Mouse (Mus musculus) urinary bladder, adult 2 months (tissue): ENCODE data around the gene Nmb. TPM values are rescaled to one million over a fixed set of nuclear protein-coding genes. Genes with fewer than 3 reads are reported as not detected.

Experiments used
- DNase-seq: peaks from one replicate; pipeline ENCODE4 v3.0.0; 2022; ENCODE audit warnings: low spot score
- polyA plus RNA-seq: library from polyadenylated mRNA; depleted of rRNA; stranded (reverse); fragments of >200 nt; gene quantifications from 2 replicates; pipeline ENCODE4 v1.2.3, GENCODE M21; 2012

Nmb gene
- polyA plus RNA-seq, 1 experiment: 5.5 TPM

GRCm38 (mm10) chr7:80897721-80898120 is 7.2 kb downstream of the Nmb start:
- DNase-seq: no peak

GRCm38 (mm10) chr7:80897134-80897533 is 7.7 kb downstream of the Nmb start:
- no peak for DNase-seq

GRCm38 (mm10) chr7:80894815-80895519 is 9.9 kb downstream of the Nmb start:
- DNase-seq: no peak

- no peak for DNase-seq
Observed at GRCm38 (mm10) chr7:80894196-80894595, 10.7 kb downstream of the Nmb start.

GRCm38 (mm10) chr7:80893753-80894129 is 11.1 kb downstream of the Nmb start:
- DNase-seq: no peak

GRCm38 (mm10) chr7:80893086-80893752 is 11.7 kb downstream of the Nmb start:
- no peak for DNase-seq

GRCm38 (mm10) chr7:80889841-80890241 is 15.0 kb downstream of the Nmb start:
- no peak for DNase-seq

- no peak for DNase-seq
Observed at GRCm38 (mm10) chr7:80889021-80889511, 15.8 kb downstream of the Nmb start.

- no peak for DNase-seq
Observed at GRCm38 (mm10) chr7:80888595-80888994, 16.3 kb downstream of the Nmb start.

- no peak for DNase-seq
Observed at GRCm38 (mm10) chr7:80885666-80886065, 19.2 kb downstream of the Nmb start.

- no peak for DNase-seq
Observed at GRCm38 (mm10) chr7:80882830-80883505, 21.9 kb downstream of the Nmb start.

GRCm38 (mm10) chr7:80875727-80876126 is 29.1 kb downstream of the Nmb start:
- no peak for DNase-seq

- DNase-seq: no peak
Observed at GRCm38 (mm10) chr7:80873631-80874030, 31.2 kb downstream of the Nmb start.

GRCm38 (mm10) chr7:80873038-80873437 is 31.8 kb downstream of the Nmb start:
- DNase-seq: no peak

- no peak for DNase-seq
Observed at GRCm38 (mm10) chr7:80868686-80869085, 36.2 kb downstream of the Nmb start.

GRCm38 (mm10) chr7:80866514-80867147 is 38.2 kb downstream of the Nmb start:
- no peak for DNase-seq

- DNase-seq: no peak
Observed at GRCm38 (mm10) chr7:80865521-80865920, 39.4 kb downstream of the Nmb start.

GRCm38 (mm10) chr7:80864831-80865230 is 40.0 kb downstream of the Nmb start:
- DNase-seq: no peak

- no peak for DNase-seq
Observed at GRCm38 (mm10) chr7:80864151-80864550, 40.7 kb downstream of the Nmb start.

- no peak for DNase-seq
Observed at GRCm38 (mm10) chr7:80863520-80863919, 41.4 kb downstream of the Nmb start.

- DNase-seq: no peak
Observed at GRCm38 (mm10) chr7:80862475-80862874, 42.4 kb downstream of the Nmb start.

GRCm38 (mm10) chr7:80860729-80861274 is 44.1 kb downstream of the Nmb start, which contains the start of gene Zscan2:
Zscan2 (plus strand) TSS chr7:80860920.
- peak; percentile 83 for DNase-seq
